In genomic region chr19:25729633-25730032, GRCm38 (mm10) we compare ENCODE assay signal across 12 mouse cellular contexts.
"Had no signal": no experiment of that assay in that cellular context is flagged by ENCODE, and none has a peak within 500 bp of the region (broad histone marks: within the 10 kb centered on the region; RNA-seq: fewer than 3 reads in every experiment).

No protein-coding gene starts in this region.

- DNase-seq: retina, postnatal 1 day; right cerebral cortex, adult 18-20 months; right cerebral cortex, postnatal 14 days; right cerebral cortex, postnatal 25 days; right cerebral cortex, postnatal 4 days; spleen, adult 18-20 months; thymus, adult 18-20 months; thymus, adult 2 months; thymus, postnatal 14 days; thymus, postnatal 25 days; thymus, postnatal 36 days; thymus, postnatal 4 days had no signal
